25 mouse cellular contexts compared by ENCODE assay signal in genomic region chr10:85936280-85936965, GRCm38 (mm10). TPM values are rescaled to one million over a fixed set of nuclear protein-coding genes. Genes with fewer than 3 reads are reported as not detected.
DNase-seq lines count a peak whose midpoint lies in the region; ATAC-seq and TF ChIP-seq lines count a peak whose summit lies in the region.
"Had no signal": no experiment of that assay in that cellular context is flagged by ENCODE, and none has a peak within 500 bp of the region (broad histone marks: within the 10 kb centered on the region; RNA-seq: fewer than 3 reads in every experiment).

No protein-coding gene starts in this region.

- ATAC-seq in intestine, postnatal 0 days = peak; percentile 64
- ATAC-seq in intestine, embryonic 16.5 days = no peak
- ATAC-seq: CD4-positive, CD25-positive, alpha-beta regulatory T cell, adult 4 months; forebrain, embryonic 14.5 days; forebrain, embryonic 16.5 days had no signal

- WGBS in intestine, postnatal 0 days = 79% methylated on average over 6 of the region's 6 CpGs
- WGBS in intestine, embryonic 16.5 days = 82% methylated on average over 6 of the region's 6 CpGs
- WGBS in hindbrain, embryonic 10.5 days = 94% methylated on average over 6 of the region's 6 CpGs

- peak; percentile 61 for DNase-seq in ZHBTc4 (ENCODE audit: low read depth, low spot score)
- no peak for DNase-seq in hindbrain, embryonic 10.5 days (ENCODE audit: low spot score)
- DNase-seq in ovary, adult 18-20 months (ENCODE audit: low spot score) = no peak
- DNase-seq: adrenal gland, adult 2 months; adrenal gland, postnatal 10 days; adrenal gland, postnatal 25 days; B cell, adult 2 months; cerebellum, adult 11 months; cerebellum, adult 18-20 months; cerebellum, adult 8-10 months; cerebellum, adult 9-11 months; cerebellum, postnatal 14 days; cerebellum, postnatal 36 days; embryo, embryonic 11 days had no signal

- peaks cover 53% of the 10 kb centered on the region for H3K36me3 ChIP-seq in intestine, postnatal 0 days (ENCODE audit: control insufficient read depth, insufficient read depth)
- H3K36me3 ChIP-seq in intestine, embryonic 16.5 days (ENCODE audit: control insufficient read depth, insufficient read depth, low read length) = peaks cover 27% of the 10 kb centered on the region
- H3K36me3 ChIP-seq in hindbrain, embryonic 10.5 days = peaks cover 64% of the 10 kb centered on the region

- H3K4me1 ChIP-seq in intestine, postnatal 0 days (replicated peaks; ENCODE audit: control insufficient read depth, insufficient read depth, low read length) = no peaks in the 10 kb centered on the region
- no peaks in the 10 kb centered on the region for H3K4me1 ChIP-seq in intestine, embryonic 16.5 days (ENCODE audit: control insufficient read depth, insufficient read depth, low read length)
- no peaks in the 10 kb centered on the region for H3K4me1 ChIP-seq in hindbrain, embryonic 10.5 days (replicated peaks)
- H3K4me1 ChIP-seq: embryonic facial prominence, embryonic 13.5 days; embryonic facial prominence, embryonic 15.5 days; forebrain, embryonic 10.5 days; forebrain, embryonic 12.5 days had no signal

- no peaks in the 10 kb centered on the region for H3K27me3 ChIP-seq in intestine, postnatal 0 days (replicated peaks; ENCODE audit: control insufficient read depth, insufficient read depth, low read length)
- H3K27me3 ChIP-seq in intestine, embryonic 16.5 days (replicated peaks; ENCODE audit: control insufficient read depth, insufficient read depth, low read length) = no peaks in the 10 kb centered on the region
- H3K27me3 ChIP-seq in hindbrain, embryonic 10.5 days (ENCODE audit: insufficient read depth, poor library complexity, severe bottlenecking) = no peaks in the 10 kb centered on the region
- H3K27me3 ChIP-seq: CH12.LX; embryonic facial prominence, embryonic 13.5 days; embryonic facial prominence, embryonic 15.5 days; forebrain, embryonic 12.5 days had no signal

- H3K4me3 ChIP-seq in intestine, postnatal 0 days (ENCODE audit: low read depth, low read length) = no peak overlapping the region
- H3K4me3 ChIP-seq in intestine, embryonic 16.5 days (ENCODE audit: low read length) = no peak overlapping the region
- H3K4me3 ChIP-seq in hindbrain, embryonic 10.5 days = no peak overlapping the region
- H3K4me3 ChIP-seq: embryonic facial prominence, embryonic 13.5 days; embryonic facial prominence, embryonic 15.5 days; erythroblast, embryonic 14.5 days; forebrain, embryonic 10.5 days; forebrain, embryonic 12.5 days had no signal

- H3K9ac ChIP-seq in intestine, postnatal 0 days (ENCODE audit: low read depth, low read length) = no peak overlapping the region
- H3K9ac ChIP-seq in intestine, embryonic 16.5 days (ENCODE audit: low read depth, low read length) = no peak overlapping the region
- H3K9ac ChIP-seq: embryonic facial prominence, embryonic 13.5 days; embryonic facial prominence, embryonic 15.5 days; forebrain, embryonic 12.5 days had no signal

- TF ChIP-seq CTCF in intestine, postnatal 0 days (IDR thresholded peaks at IDR 0.05; ENCODE audit: low read depth) = no peak

- no peak overlapping the region for H3K4me2 ChIP-seq in intestine, postnatal 0 days (replicated peaks; ENCODE audit: low read depth)
- H3K4me2 ChIP-seq in intestine, embryonic 16.5 days (ENCODE audit: low read depth, low read length) = no peak overlapping the region
- H3K4me2 ChIP-seq: embryonic facial prominence, embryonic 13.5 days; embryonic facial prominence, embryonic 15.5 days; forebrain, embryonic 12.5 days had no signal

- 0 out of 2 replicates have a peak, but pooled peaks cover 2% of the 10 kb centered on the region for H3K9me3 ChIP-seq in intestine, postnatal 0 days (ENCODE audit: control insufficient read depth)
- H3K9me3 ChIP-seq in intestine, embryonic 16.5 days (ENCODE audit: control insufficient read depth, low read length) = no peaks in the 10 kb centered on the region
- peaks cover 7% of the 10 kb centered on the region for H3K9me3 ChIP-seq in hindbrain, embryonic 10.5 days

- peak overlapping the region; percentile 31; the same call in 1 of the 2 replicates for H3K27ac ChIP-seq in intestine, postnatal 0 days (ENCODE audit: low read depth, low read length)
- H3K27ac ChIP-seq in intestine, embryonic 16.5 days (ENCODE audit: low read length) = no peak overlapping the region
- H3K27ac ChIP-seq in hindbrain, embryonic 10.5 days = no peak overlapping the region
- H3K27ac ChIP-seq: embryonic facial prominence, embryonic 13.5 days; embryonic facial prominence, embryonic 15.5 days; forebrain, embryonic 10.5 days; forebrain, embryonic 12.5 days had no signal

RNA-seq across cellular contexts. Expression of gene Ascl4, which starts 8.9 kb away (rescaled TPM):
- 0.20 TPM in 1 of 2 replicates, not detected in the other for polyA plus RNA-seq in intestine, postnatal 0 days (2015; fragmentation: Nextera tagmentation; extraction: Ambion mirVana)
- 0.06 and 0.18 TPM in 2 replicates for polyA plus RNA-seq in intestine, embryonic 16.5 days (2015; fragmentation: Nextera tagmentation; extraction: Ambion mirVana)
- 0.31 and 0.39 TPM in 2 replicates for polyA plus RNA-seq in hindbrain, embryonic 10.5 days (2016; fragmentation: Nextera tagmentation; extraction: Ambion mirVana)
- polyA plus RNA-seq: adrenal gland, adult 2 months; erythroblast, embryonic 14.5 days had no signal

RNA-seq across cellular contexts. Expression of gene Prdm4, which starts 19.5 kb away (rescaled TPM):
- polyA plus RNA-seq in intestine, postnatal 0 days (2015; fragmentation: Nextera tagmentation; extraction: Ambion mirVana) = 7.3 and 8.8 TPM in 2 replicates
- polyA plus RNA-seq in intestine, embryonic 16.5 days (2015; fragmentation: Nextera tagmentation; extraction: Ambion mirVana) = 11.6 and 12.7 TPM in 2 replicates
- polyA plus RNA-seq in hindbrain, embryonic 10.5 days (2016; fragmentation: Nextera tagmentation; extraction: Ambion mirVana) = 26.1 and 30.3 TPM in 2 replicates

RNA-seq across cellular contexts. Expression of gene Rtcb, which starts 21.2 kb away (rescaled TPM):
- 72.4 and 75.1 TPM in 2 replicates for polyA plus RNA-seq in intestine, postnatal 0 days (2015; fragmentation: Nextera tagmentation; extraction: Ambion mirVana)
- 146 and 157 TPM in 2 replicates for polyA plus RNA-seq in intestine, embryonic 16.5 days (2015; fragmentation: Nextera tagmentation; extraction: Ambion mirVana)
- 192 and 211 TPM in 2 replicates for polyA plus RNA-seq in hindbrain, embryonic 10.5 days (2016; fragmentation: Nextera tagmentation; extraction: Ambion mirVana)
